Mouse (Mus musculus): ENCODE data around the gene Myl12a.

DNA sequence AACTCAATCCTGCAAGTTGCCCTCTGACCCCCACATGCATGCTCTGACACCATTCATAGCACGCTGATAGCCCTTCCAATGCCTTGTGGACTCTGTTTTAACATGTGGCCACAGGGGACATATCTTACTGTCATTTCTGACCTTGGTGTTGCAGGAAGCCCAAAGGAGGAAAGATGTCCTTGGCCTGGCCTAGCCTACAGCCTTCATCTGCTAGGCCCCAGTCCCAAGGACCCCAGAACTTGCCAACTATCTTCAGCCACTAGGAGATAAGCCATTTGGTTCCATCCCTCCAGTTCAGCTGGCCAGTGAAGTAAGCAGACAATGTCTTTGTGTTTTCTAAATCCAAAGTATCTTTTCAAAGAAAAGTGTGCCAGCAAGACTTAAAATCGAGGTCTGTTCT is 37.4 kb downstream of the Myl12a start:
- TF ChIP-seq EP300 (IDR thresholded peaks at IDR 0.05; ENCODE audit: low read depth) (no peak), CTCF (IDR thresholded peaks at IDR 0.05; ENCODE audit: low read depth) (no peak)

All from heart, postnatal 0 days (tissue).